Mouse (Mus musculus): ENCODE measurements around the gene Fto. TPM values are rescaled to one million over a fixed set of nuclear protein-coding genes. Genes with fewer than 3 reads are reported as not detected.

Gene Fto
- total and polyA plus RNA-seq, 3 experiments, result 12.2 to 50.1 (median 17.3) TPM

GRCm38 (mm10) chr8:91444636-91445410, 131.5 kb downstream of the Fto start:
- ATAC-seq (ENCODE audit: extremely low read depth, insufficient number of reproducible peaks, low FRiP score, poor library complexity, severe bottlenecking) (no peak), DNase-seq (ENCODE audit: low spot score) (no peak)
- Histone ChIP-seq H3K27me3 (ENCODE audit: insufficient read depth, low read length) (no peaks in the 10 kb centered on the region), H3K4me3 (ENCODE audit: low read depth, low read length) (no peak overlapping the region), H3K4me1 (ENCODE audit: insufficient read depth, low read depth, low read length) (no peaks in the 10 kb centered on the region), H3K9me3 (replicated peaks) (no peaks in the 10 kb centered on the region), H3K36me3 (replicated peaks) (peaks cover 52% of the 10 kb centered on the region)
- TF ChIP-seq TAL1 (conservative IDR thresholded peaks at IDR 0.05; ENCODE audit: low read depth, low read length), result no peak
- TF ChIP-seq GATA2 (IDR thresholded peaks at IDR 0.05; ENCODE audit: borderline replicate concordance, low read depth, low read length), result no peak
- TF ChIP-seq GATA1 (IDR thresholded peaks at IDR 0.05; ENCODE audit: borderline replicate concordance, low read length), result no peak
- no peak for TF ChIP-seq POLR2AphosphoS5 (IDR thresholded peaks at IDR 0.05; ENCODE audit: insufficient replicate concordance, low read depth, low read length)
- no peak for TF ChIP-seq CTCF (IDR thresholded peaks at IDR 0.05; ENCODE audit: low read depth, low read length)

- peaks cover 51% of the 10 kb centered on the region for H3K36me3 ChIP-seq (replicated peaks)
- no peaks in the 10 kb centered on the region for H3K4me1 ChIP-seq (ENCODE audit: insufficient read depth, low read depth, low read length)
- ATAC-seq (ENCODE audit: extremely low read depth, insufficient number of reproducible peaks, low FRiP score, poor library complexity, severe bottlenecking) (no peak), DNase-seq (ENCODE audit: low spot score) (no peak)
- no peaks in the 10 kb centered on the region for H3K9me3 ChIP-seq (replicated peaks)
- H3K4me3 ChIP-seq (ENCODE audit: low read depth, low read length), result no peak overlapping the region
- no peak for TF ChIP-seq CTCF (IDR thresholded peaks at IDR 0.05; ENCODE audit: low read depth, low read length)
- no peak for TF ChIP-seq GATA1 (IDR thresholded peaks at IDR 0.05; ENCODE audit: borderline replicate concordance, low read length)
- TF ChIP-seq TAL1 (conservative IDR thresholded peaks at IDR 0.05; ENCODE audit: low read depth, low read length), result no peak
- no peak for TF ChIP-seq POLR2AphosphoS5 (IDR thresholded peaks at IDR 0.05; ENCODE audit: insufficient replicate concordance, low read depth, low read length)
- no peak for TF ChIP-seq GATA2 (IDR thresholded peaks at IDR 0.05; ENCODE audit: borderline replicate concordance, low read depth, low read length)
- H3K27me3 ChIP-seq (ENCODE audit: insufficient read depth, low read length), result no peaks in the 10 kb centered on the region
These were observed 132.2 kb downstream of the Fto start for GRCm38 (mm10) chr8:91445516-91445915.

GRCm38 (mm10) chr8:91446008-91446407, 132.7 kb downstream of the Fto start:
- TF ChIP-seq GATA2 (IDR thresholded peaks at IDR 0.05; ENCODE audit: borderline replicate concordance, low read depth, low read length), result no peak
- no peak for TF ChIP-seq POLR2AphosphoS5 (IDR thresholded peaks at IDR 0.05; ENCODE audit: insufficient replicate concordance, low read depth, low read length)
- TF ChIP-seq TAL1 (conservative IDR thresholded peaks at IDR 0.05; ENCODE audit: low read depth, low read length), result no peak
- TF ChIP-seq GATA1 (IDR thresholded peaks at IDR 0.05; ENCODE audit: borderline replicate concordance, low read length), result no peak
- TF ChIP-seq CTCF (IDR thresholded peaks at IDR 0.05; ENCODE audit: low read depth, low read length), result no peak
- ATAC-seq (ENCODE audit: extremely low read depth, insufficient number of reproducible peaks, low FRiP score, poor library complexity, severe bottlenecking) (no peak), DNase-seq (ENCODE audit: low spot score) (no peak)
- H3K4me3 ChIP-seq (ENCODE audit: low read depth, low read length), result no peak overlapping the region
- no peaks in the 10 kb centered on the region for H3K4me1 ChIP-seq (ENCODE audit: insufficient read depth, low read depth, low read length)
- H3K36me3 ChIP-seq (replicated peaks), result peaks cover 55% of the 10 kb centered on the region
- H3K27me3 ChIP-seq (ENCODE audit: insufficient read depth, low read length), result no peaks in the 10 kb centered on the region
- H3K9me3 ChIP-seq (replicated peaks), result no peaks in the 10 kb centered on the region

- no peaks in the 10 kb centered on the region for H3K4me1 ChIP-seq (ENCODE audit: insufficient read depth, low read depth, low read length)
- ATAC-seq (ENCODE audit: extremely low read depth, insufficient number of reproducible peaks, low FRiP score, poor library complexity, severe bottlenecking) (no peak), DNase-seq (ENCODE audit: low spot score) (no peak)
These were observed 135.5 kb downstream of the Fto start for GRCm38 (mm10) chr8:91448667-91449329.

GRCm38 (mm10) chr8:91454926-91455325, 141.6 kb downstream of the Fto start:
- Histone ChIP-seq H3K4me1 (ENCODE audit: insufficient read depth, low read depth, low read length) (no peaks in the 10 kb centered on the region), H3K4me3 (ENCODE audit: low read depth, low read length) (no peak overlapping the region), H3K9me3 (replicated peaks) (no peaks in the 10 kb centered on the region), H3K27me3 (ENCODE audit: insufficient read depth, low read length) (no peaks in the 10 kb centered on the region), H3K36me3 (replicated peaks) (peaks cover 33% of the 10 kb centered on the region)
- ATAC-seq (ENCODE audit: extremely low read depth, insufficient number of reproducible peaks, low FRiP score, poor library complexity, severe bottlenecking), result no peak
- no peak for TF ChIP-seq TAL1 (conservative IDR thresholded peaks at IDR 0.05; ENCODE audit: low read depth, low read length)
- TF ChIP-seq GATA2 (IDR thresholded peaks at IDR 0.05; ENCODE audit: borderline replicate concordance, low read depth, low read length), result no peak
- TF ChIP-seq CTCF (IDR thresholded peaks at IDR 0.05; ENCODE audit: low read depth, low read length), result no peak
- TF ChIP-seq POLR2AphosphoS5 (IDR thresholded peaks at IDR 0.05; ENCODE audit: insufficient replicate concordance, low read depth, low read length), result no peak
- TF ChIP-seq GATA1 (IDR thresholded peaks at IDR 0.05; ENCODE audit: borderline replicate concordance, low read length), result no peak
- DNase-seq (ENCODE audit: low spot score), result no peak

More at GRCm38 (mm10) chr8:91448667-91449329, 135.5 kb downstream of the Fto start:
- no peak for TF ChIP-seq GATA2 (IDR thresholded peaks at IDR 0.05; ENCODE audit: borderline replicate concordance, low read depth, low read length)
- TF ChIP-seq TAL1 (conservative IDR thresholded peaks at IDR 0.05; ENCODE audit: low read depth, low read length), result no peak
- no peak for TF ChIP-seq CTCF (IDR thresholded peaks at IDR 0.05; ENCODE audit: low read depth, low read length)
- no peak for TF ChIP-seq GATA1 (IDR thresholded peaks at IDR 0.05; ENCODE audit: borderline replicate concordance, low read length)
- no peak for TF ChIP-seq POLR2AphosphoS5 (IDR thresholded peaks at IDR 0.05; ENCODE audit: insufficient replicate concordance, low read depth, low read length)
- Histone ChIP-seq H3K9me3 (replicated peaks) (no peaks in the 10 kb centered on the region), H3K27me3 (ENCODE audit: insufficient read depth, low read length) (no peaks in the 10 kb centered on the region), H3K36me3 (replicated peaks) (peaks cover 46% of the 10 kb centered on the region), H3K4me3 (ENCODE audit: low read depth, low read length) (no peak overlapping the region)

GRCm38 (mm10) chr8:91455591-91455990, 142.3 kb downstream of the Fto start:
- Histone ChIP-seq H3K36me3 (replicated peaks) (peaks cover 32% of the 10 kb centered on the region), H3K9me3 (replicated peaks) (no peaks in the 10 kb centered on the region), H3K27me3 (ENCODE audit: insufficient read depth, low read length) (no peaks in the 10 kb centered on the region), H3K4me1 (ENCODE audit: insufficient read depth, low read depth, low read length) (no peaks in the 10 kb centered on the region), H3K4me3 (ENCODE audit: low read depth, low read length) (no peak overlapping the region)
- DNase-seq (ENCODE audit: low spot score) (no peak), ATAC-seq (ENCODE audit: extremely low read depth, insufficient number of reproducible peaks, low FRiP score, poor library complexity, severe bottlenecking) (no peak)
- no peak for TF ChIP-seq POLR2AphosphoS5 (IDR thresholded peaks at IDR 0.05; ENCODE audit: insufficient replicate concordance, low read depth, low read length)
- TF ChIP-seq TAL1 (conservative IDR thresholded peaks at IDR 0.05; ENCODE audit: low read depth, low read length), result no peak
- TF ChIP-seq GATA2 (IDR thresholded peaks at IDR 0.05; ENCODE audit: borderline replicate concordance, low read depth, low read length), result no peak
- no peak for TF ChIP-seq GATA1 (IDR thresholded peaks at IDR 0.05; ENCODE audit: borderline replicate concordance, low read length)
- no peak for TF ChIP-seq CTCF (IDR thresholded peaks at IDR 0.05; ENCODE audit: low read depth, low read length)

Measured in G1E (cell line).